Mouse (Mus musculus): ENCODE data around the gene Cfap70. TPM values are rescaled to one million over a fixed set of nuclear protein-coding genes. Genes with fewer than 3 reads are reported as not detected.

Cfap70 gene
- polyA plus RNA-seq, 1 experiment from 2014 or later = not detected

GRCm38 (mm10) chr14:20436976-20437375 lies 15.1 kb downstream of the Cfap70 start:
- no peaks in the 10 kb centered on the region for H3K9me3 ChIP-seq (replicated peaks; ENCODE audit: control insufficient read depth, low read length)
- no peak overlapping the region for H3K27ac ChIP-seq (ENCODE audit: low read length)
- no peaks in the 10 kb centered on the region for H3K4me1 ChIP-seq (ENCODE audit: control insufficient read depth, low read depth, low read length)
- ATAC-seq (ENCODE audit: low read depth) = no peak
- H3K9ac ChIP-seq (ENCODE audit: low read depth, low read length) = no peak overlapping the region
- no peak overlapping the region for H3K4me3 ChIP-seq (ENCODE audit: low read depth, low read length)
- H3K36me3 ChIP-seq (ENCODE audit: control insufficient read depth, insufficient read depth) = no peaks in the 10 kb centered on the region
- 39% methylated on average over 6 of the region's 6 CpGs for WGBS (ENCODE audit: insufficient replicate concordance)
- no peak overlapping the region for H3K4me2 ChIP-seq (ENCODE audit: low read depth, low read length)
- H3K27me3 ChIP-seq (ENCODE audit: control insufficient read depth, insufficient read depth, low read depth, low read length) = no peaks in the 10 kb centered on the region

- Histone ChIP-seq H3K27ac (ENCODE audit: low read length) (no peak overlapping the region), H3K4me2 (ENCODE audit: low read depth, low read length) (no peak overlapping the region), H3K27me3 (ENCODE audit: control insufficient read depth, insufficient read depth, low read depth, low read length) (no peaks in the 10 kb centered on the region), H3K36me3 (ENCODE audit: control insufficient read depth, insufficient read depth) (no peaks in the 10 kb centered on the region), H3K9me3 (replicated peaks; ENCODE audit: control insufficient read depth, low read length) (no peaks in the 10 kb centered on the region), H3K4me3 (ENCODE audit: low read depth, low read length) (no peak overlapping the region), H3K9ac (ENCODE audit: low read depth, low read length) (no peak overlapping the region), H3K4me1 (ENCODE audit: control insufficient read depth, low read depth, low read length) (no peaks in the 10 kb centered on the region)
- WGBS (ENCODE audit: insufficient replicate concordance) = 72% methylated on average over 4 of the region's 4 CpGs
- ATAC-seq (ENCODE audit: low read depth) = no peak
Observed at GRCm38 (mm10) chr14:20432420-20432819, 19.6 kb downstream of the Cfap70 start.

GRCm38 (mm10) chr14:20431726-20432125 lies 20.3 kb downstream of the Cfap70 start:
- no peaks in the 10 kb centered on the region for H3K4me1 ChIP-seq (ENCODE audit: control insufficient read depth, low read depth, low read length)
- H3K4me2 ChIP-seq (ENCODE audit: low read depth, low read length) = no peak overlapping the region
- H3K27me3 ChIP-seq (ENCODE audit: control insufficient read depth, insufficient read depth, low read depth, low read length) = no peaks in the 10 kb centered on the region
- no peaks in the 10 kb centered on the region for H3K36me3 ChIP-seq (ENCODE audit: control insufficient read depth, insufficient read depth)
- no peak overlapping the region for H3K27ac ChIP-seq (ENCODE audit: low read length)
- WGBS (ENCODE audit: insufficient replicate concordance) = 64% methylated on average over 6 of the region's 6 CpGs
- H3K4me3 ChIP-seq (ENCODE audit: low read depth, low read length) = no peak overlapping the region
- no peak for ATAC-seq (ENCODE audit: low read depth)
- no peak overlapping the region for H3K9ac ChIP-seq (ENCODE audit: low read depth, low read length)
- no peaks in the 10 kb centered on the region for H3K9me3 ChIP-seq (replicated peaks; ENCODE audit: control insufficient read depth, low read length)

GRCm38 (mm10) chr14:20429833-20430232 lies 22.2 kb downstream of the Cfap70 start:
- Histone ChIP-seq H3K4me2 (ENCODE audit: low read depth, low read length) (no peak overlapping the region), H3K4me1 (ENCODE audit: control insufficient read depth, low read depth, low read length) (no peaks in the 10 kb centered on the region), H3K27me3 (ENCODE audit: control insufficient read depth, insufficient read depth, low read depth, low read length) (no peaks in the 10 kb centered on the region), H3K27ac (ENCODE audit: low read length) (no peak overlapping the region), H3K9me3 (replicated peaks; ENCODE audit: control insufficient read depth, low read length) (no peaks in the 10 kb centered on the region), H3K9ac (ENCODE audit: low read depth, low read length) (no peak overlapping the region), H3K4me3 (ENCODE audit: low read depth, low read length) (no peak overlapping the region), H3K36me3 (ENCODE audit: control insufficient read depth, insufficient read depth) (no peaks in the 10 kb centered on the region)
- no peak for ATAC-seq (ENCODE audit: low read depth)
- WGBS (ENCODE audit: insufficient replicate concordance) = 43% methylated on average over 1 of the region's 1 CpGs

GRCm38 (mm10) chr14:20428593-20428992 lies 23.4 kb downstream of the Cfap70 start:
- Histone ChIP-seq H3K9ac (ENCODE audit: low read depth, low read length) (no peak overlapping the region), H3K4me2 (ENCODE audit: low read depth, low read length) (no peak overlapping the region), H3K9me3 (replicated peaks; ENCODE audit: control insufficient read depth, low read length) (no peaks in the 10 kb centered on the region), H3K36me3 (ENCODE audit: control insufficient read depth, insufficient read depth) (no peaks in the 10 kb centered on the region), H3K27ac (ENCODE audit: low read length) (no peak overlapping the region), H3K4me3 (ENCODE audit: low read depth, low read length) (no peak overlapping the region), H3K27me3 (ENCODE audit: control insufficient read depth, insufficient read depth, low read depth, low read length) (no peaks in the 10 kb centered on the region), H3K4me1 (ENCODE audit: control insufficient read depth, low read depth, low read length) (no peaks in the 10 kb centered on the region)
- WGBS (ENCODE audit: insufficient replicate concordance) = 27% methylated on average over 1 of the region's 1 CpGs
- no peak for ATAC-seq (ENCODE audit: low read depth)

GRCm38 (mm10) chr14:20423046-20423445 lies 29.0 kb downstream of the Cfap70 start:
- H3K4me3 ChIP-seq (ENCODE audit: low read depth, low read length) = no peak overlapping the region
- no peaks in the 10 kb centered on the region for H3K27me3 ChIP-seq (ENCODE audit: control insufficient read depth, insufficient read depth, low read depth, low read length)
- no peaks in the 10 kb centered on the region for H3K4me1 ChIP-seq (ENCODE audit: control insufficient read depth, low read depth, low read length)
- 73% methylated on average over 6 of the region's 6 CpGs for WGBS (ENCODE audit: insufficient replicate concordance)
- H3K27ac ChIP-seq (ENCODE audit: low read length) = no peak overlapping the region
- no peak overlapping the region for H3K4me2 ChIP-seq (ENCODE audit: low read depth, low read length)
- no peaks in the 10 kb centered on the region for H3K36me3 ChIP-seq (ENCODE audit: control insufficient read depth, insufficient read depth)
- H3K9ac ChIP-seq (ENCODE audit: low read depth, low read length) = no peak overlapping the region
- no peaks in the 10 kb centered on the region for H3K9me3 ChIP-seq (replicated peaks; ENCODE audit: control insufficient read depth, low read length)
- no peak for ATAC-seq (ENCODE audit: low read depth)

- no peak overlapping the region for H3K9ac ChIP-seq (ENCODE audit: low read depth, low read length)
- no peak overlapping the region for H3K4me3 ChIP-seq (ENCODE audit: low read depth, low read length)
- H3K36me3 ChIP-seq (ENCODE audit: control insufficient read depth, insufficient read depth) = no peaks in the 10 kb centered on the region
- ATAC-seq (ENCODE audit: low read depth) = no peak
- 44% methylated on average over 7 of the region's 7 CpGs for WGBS (ENCODE audit: insufficient replicate concordance)
- H3K9me3 ChIP-seq (replicated peaks; ENCODE audit: control insufficient read depth, low read length) = no peaks in the 10 kb centered on the region
- H3K4me1 ChIP-seq (ENCODE audit: control insufficient read depth, low read depth, low read length) = no peaks in the 10 kb centered on the region
- no peak overlapping the region for H3K27ac ChIP-seq (ENCODE audit: low read length)
- no peak overlapping the region for H3K4me2 ChIP-seq (ENCODE audit: low read depth, low read length)
- H3K27me3 ChIP-seq (ENCODE audit: control insufficient read depth, insufficient read depth, low read depth, low read length) = no peaks in the 10 kb centered on the region
Observed at GRCm38 (mm10) chr14:20422257-20422656, 29.8 kb downstream of the Cfap70 start.

GRCm38 (mm10) chr14:20400071-20400470 lies 52.0 kb downstream of the Cfap70 start:
- no peak overlapping the region for H3K4me2 ChIP-seq (ENCODE audit: low read depth, low read length)
- no peaks in the 10 kb centered on the region for H3K27me3 ChIP-seq (ENCODE audit: control insufficient read depth, insufficient read depth, low read depth, low read length)
- no peaks in the 10 kb centered on the region for H3K9me3 ChIP-seq (replicated peaks; ENCODE audit: control insufficient read depth, low read length)
- WGBS (ENCODE audit: insufficient replicate concordance) = 15% methylated on average over 1 of the region's 1 CpGs
- no peaks in the 10 kb centered on the region for H3K4me1 ChIP-seq (ENCODE audit: control insufficient read depth, low read depth, low read length)
- no peak overlapping the region for H3K9ac ChIP-seq (ENCODE audit: low read depth, low read length)
- H3K4me3 ChIP-seq (ENCODE audit: low read depth, low read length) = no peak overlapping the region
- ATAC-seq (ENCODE audit: low read depth) = peak; percentile 41; the same call in 1 of the 2 replicates
- H3K36me3 ChIP-seq (ENCODE audit: control insufficient read depth, insufficient read depth) = no peaks in the 10 kb centered on the region
- no peak overlapping the region for H3K27ac ChIP-seq (ENCODE audit: low read length)

- Histone ChIP-seq H3K4me1 (ENCODE audit: control insufficient read depth, low read depth, low read length) (peaks cover 3% of the 10 kb centered on the region), H3K36me3 (ENCODE audit: control insufficient read depth, insufficient read depth) (no peaks in the 10 kb centered on the region), H3K9ac (ENCODE audit: low read depth, low read length) (no peak overlapping the region), H3K27me3 (ENCODE audit: control insufficient read depth, insufficient read depth, low read depth, low read length) (no peaks in the 10 kb centered on the region), H3K9me3 (replicated peaks; ENCODE audit: control insufficient read depth, low read length) (no peaks in the 10 kb centered on the region), H3K4me3 (ENCODE audit: low read depth, low read length) (no peak overlapping the region), H3K27ac (ENCODE audit: low read length) (no peak overlapping the region), H3K4me2 (ENCODE audit: low read depth, low read length) (no peak overlapping the region)
- 40% methylated on average over 4 of the region's 4 CpGs for WGBS (ENCODE audit: insufficient replicate concordance)
- no peak for ATAC-seq (ENCODE audit: low read depth)
Observed at GRCm38 (mm10) chr14:20398864-20399263, 53.2 kb downstream of the Cfap70 start.
